Mouse (Mus musculus): ENCODE results near the gene Slc25a11. TPM values are rescaled to one million over a fixed set of nuclear protein-coding genes. Genes with fewer than 3 reads are reported as not detected.

Slc25a11 gene
- polyA plus RNA-seq, 2 experiments, result 39.0 to 60.8 TPM

DNA sequence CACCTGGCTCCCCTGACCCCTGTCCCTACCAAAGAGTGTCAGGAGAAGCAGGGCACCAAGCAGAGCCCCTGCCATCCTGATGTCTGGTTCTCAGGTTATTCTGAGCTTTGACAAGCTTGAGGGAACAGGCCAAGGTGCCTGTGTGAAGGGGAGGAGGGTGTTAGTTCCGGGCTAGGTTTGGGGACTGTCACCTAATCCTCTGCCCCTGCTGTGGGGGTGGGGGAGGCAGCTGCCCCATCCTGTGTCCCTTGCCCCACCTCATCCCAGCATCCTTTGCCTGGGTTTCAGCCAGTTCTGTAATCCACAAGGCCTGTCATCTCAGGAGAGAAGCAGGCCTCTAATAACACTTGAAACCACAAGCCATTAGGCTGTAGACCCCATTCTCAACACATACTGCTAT lies 28.2 kb downstream of the Slc25a11 start, which contains the start of gene Chrne:
Chrne (minus strand) TSS at position 116 of the 400 bp plus-strand sequence.
- WGBS (ENCODE audit: insufficient replicate concordance), result 63% methylated on average over 1 of the region's 1 CpGs
- TF ChIP-seq CTCF (IDR thresholded peaks at IDR 0.05; ENCODE audit: low read depth) (no peak), EP300 (IDR thresholded peaks at IDR 0.05; ENCODE audit: low read depth) (no peak)
- Histone ChIP-seq H3K27me3 (ENCODE audit: control insufficient read depth, insufficient read depth, low read length) (no peaks in the 10 kb centered on the region), H3K27ac (no peak within 1 kb of the TSS), H3K4me1 (replicated peaks; ENCODE audit: control insufficient read depth in 2 of 2, insufficient read depth in 2 of 2, low read length in 1 of 2) (peaks cover 0 to 9% of the 10 kb centered on the region in 2 experiments; a peak in 2 of 4 replicates), H3K4me3 (ENCODE audit: insufficient read depth in 1 of 2, low read depth in 2 of 2, low read length in 2 of 2) (no peak within 1 kb of the TSS), H3K9me3 (ENCODE audit: control insufficient read depth, low read length) (no peaks in the 10 kb centered on the region), H3K9ac (replicated peaks) (no peak within 1 kb of the TSS), H3K4me2 (ENCODE audit: low read depth) (no peak within 1 kb of the TSS), H3K36me3 (replicated peaks; ENCODE audit: control insufficient read depth, insufficient read depth, low read depth) (no peaks in the 10 kb centered on the region)
- DNase-seq (ENCODE audit: low read depth in 3 of 3, low spot score in 3 of 3) (no peak), ATAC-seq (ENCODE audit: insufficient read depth) (no peak)

- H3K4me1 ChIP-seq (replicated peaks; ENCODE audit: control insufficient read depth in 2 of 2, insufficient read depth in 2 of 2, low read length in 1 of 2), result peaks cover 0 to 5% of the 10 kb centered on the region in 2 experiments; a peak in 2 of 4 replicates
- WGBS (ENCODE audit: insufficient replicate concordance), result 16% methylated on average over 21 of the region's 21 CpGs
- ATAC-seq (ENCODE audit: insufficient read depth) (no peak), DNase-seq (ENCODE audit: low read depth in 3 of 3, low spot score in 3 of 3) (no peak)
- H3K9me3 ChIP-seq (ENCODE audit: control insufficient read depth, low read length), result no peaks in the 10 kb centered on the region
- peak within 1 kb of the TSS; percentile 54 to 55 for H3K4me3 ChIP-seq (ENCODE audit: insufficient read depth in 1 of 2, low read depth in 2 of 2, low read length in 2 of 2)
- TF ChIP-seq CTCF (IDR thresholded peaks at IDR 0.05; ENCODE audit: low read depth) (no peak), EP300 (IDR thresholded peaks at IDR 0.05; ENCODE audit: low read depth) (no peak)
- H3K36me3 ChIP-seq (replicated peaks; ENCODE audit: control insufficient read depth, insufficient read depth, low read depth), result no peaks in the 10 kb centered on the region
- peak within 1 kb of the TSS; percentile 49 for H3K9ac ChIP-seq (replicated peaks)
- no peaks in the 10 kb centered on the region for H3K27me3 ChIP-seq (ENCODE audit: control insufficient read depth, insufficient read depth, low read length)
- peak within 1 kb of the TSS; percentile 82 for H3K4me2 ChIP-seq (ENCODE audit: low read depth)
- no peak within 1 kb of the TSS for H3K27ac ChIP-seq
These were observed 31.7 kb downstream of the Slc25a11 start, which contains the start of gene 4930544D05Rik for GRCm38 (mm10) chr11:70615516-70616093. TSS of gene 4930544D05Rik (plus strand) at chr11:70615848.

DNA sequence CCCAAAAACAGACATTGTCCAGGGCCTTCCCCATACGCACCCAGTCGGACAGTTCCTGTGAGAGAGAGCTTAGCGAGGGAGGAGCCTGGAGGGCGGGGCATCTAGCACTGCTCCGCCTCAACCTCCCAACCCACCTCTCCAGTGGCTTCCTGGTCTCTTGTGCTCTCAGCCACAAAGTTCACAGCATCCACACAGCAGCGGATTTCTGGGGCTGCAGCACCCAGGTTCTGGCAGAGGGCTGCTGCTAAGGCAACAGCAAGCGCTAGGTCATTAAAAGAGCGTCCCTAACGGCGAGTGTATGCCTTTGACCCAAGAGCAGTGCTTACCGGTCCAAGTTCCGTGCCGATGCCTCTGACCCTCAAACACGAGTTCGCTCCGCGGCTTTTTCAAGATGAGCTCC lies 32.2 kb downstream of the Slc25a11 start:
- H3K27ac ChIP-seq, result no peak overlapping the region

DNA sequence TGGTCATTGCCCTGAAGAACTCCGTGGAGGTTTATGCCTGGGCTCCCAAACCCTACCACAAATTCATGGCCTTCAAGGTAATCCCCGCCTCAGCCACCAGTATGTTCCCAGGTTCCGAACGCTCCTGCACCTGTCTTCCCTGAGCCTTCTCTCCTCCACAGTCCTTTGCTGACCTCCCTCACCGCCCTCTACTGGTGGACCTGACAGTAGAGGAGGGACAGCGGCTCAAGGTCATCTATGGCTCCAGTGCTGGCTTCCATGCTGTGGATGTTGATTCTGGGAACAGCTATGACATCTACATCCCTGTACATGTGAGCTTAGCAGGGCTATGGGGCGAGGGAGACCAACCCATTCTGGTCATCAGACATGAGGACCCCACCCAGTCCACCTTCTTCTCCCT lies 34.8 kb downstream of the Slc25a11 start:
- no peak for DNase-seq (ENCODE audit: low read depth in 3 of 3, low spot score in 3 of 3)
- H3K9ac ChIP-seq (replicated peaks), result no peak overlapping the region
- peaks cover 0 to 5% of the 10 kb centered on the region in 2 experiments; a peak in 2 of 4 replicates for H3K4me1 ChIP-seq (replicated peaks; ENCODE audit: control insufficient read depth in 2 of 2, insufficient read depth in 2 of 2, low read length in 1 of 2)
- H3K4me2 ChIP-seq (ENCODE audit: low read depth), result no peak overlapping the region
- 74% methylated on average over 7 of the region's 7 CpGs for WGBS (ENCODE audit: insufficient replicate concordance)
- TF ChIP-seq EP300 (IDR thresholded peaks at IDR 0.05; ENCODE audit: low read depth) (no peak), CTCF (IDR thresholded peaks at IDR 0.05; ENCODE audit: low read depth) (peak; percentile 51)
- no peak overlapping the region for H3K4me3 ChIP-seq (ENCODE audit: insufficient read depth in 1 of 2, low read depth in 2 of 2, low read length in 2 of 2)
- no peak for ATAC-seq (ENCODE audit: insufficient read depth)
- H3K27me3 ChIP-seq (ENCODE audit: control insufficient read depth, insufficient read depth, low read length), result no peaks in the 10 kb centered on the region
- H3K9me3 ChIP-seq (ENCODE audit: control insufficient read depth, low read length), result no peaks in the 10 kb centered on the region
- no peak overlapping the region for H3K27ac ChIP-seq
- H3K36me3 ChIP-seq (replicated peaks; ENCODE audit: control insufficient read depth, insufficient read depth, low read depth), result peaks cover 5% of the 10 kb centered on the region; the same call in 1 of the 2 replicates

More for the DNA sequence above, 32.2 kb downstream of the Slc25a11 start:
- DNase-seq (ENCODE audit: low read depth in 3 of 3, low spot score in 3 of 3) (peak; percentile 43 to 56 (median 45)), ATAC-seq (ENCODE audit: insufficient read depth) (peak; percentile 82)
- H3K9me3 ChIP-seq (ENCODE audit: control insufficient read depth, low read length), result no peaks in the 10 kb centered on the region
- H3K4me3 ChIP-seq (ENCODE audit: insufficient read depth in 1 of 2, low read depth in 2 of 2, low read length in 2 of 2), result peak overlapping the region; percentile 54 to 55
- no peaks in the 10 kb centered on the region for H3K36me3 ChIP-seq (replicated peaks; ENCODE audit: control insufficient read depth, insufficient read depth, low read depth)
- TF ChIP-seq EP300 (IDR thresholded peaks at IDR 0.05; ENCODE audit: low read depth) (no peak), CTCF (IDR thresholded peaks at IDR 0.05; ENCODE audit: low read depth) (no peak)
- under 1% methylated on average over 17 of the region's 17 CpGs for WGBS (ENCODE audit: insufficient replicate concordance)
- peak overlapping the region; percentile 82 for H3K4me2 ChIP-seq (ENCODE audit: low read depth)
- no peaks in the 10 kb centered on the region for H3K27me3 ChIP-seq (ENCODE audit: control insufficient read depth, insufficient read depth, low read length)
- peak overlapping the region; percentile 49 for H3K9ac ChIP-seq (replicated peaks)
- H3K4me1 ChIP-seq (replicated peaks; ENCODE audit: control insufficient read depth in 2 of 2, insufficient read depth in 2 of 2, low read length in 1 of 2), result peaks cover 0 to 5% of the 10 kb centered on the region in 2 experiments; a peak in 2 of 4 replicates

GRCm38 (mm10) chr11:70610752-70611151 lies 36.5 kb downstream of the Slc25a11 start:
- no peak overlapping the region for H3K4me2 ChIP-seq (ENCODE audit: low read depth)
- H3K36me3 ChIP-seq (replicated peaks; ENCODE audit: control insufficient read depth, insufficient read depth, low read depth), result peaks cover 5% of the 10 kb centered on the region; the same call in 1 of the 2 replicates
- H3K27ac ChIP-seq, result no peak overlapping the region
- peaks cover 0 to 5% of the 10 kb centered on the region in 2 experiments; a peak in 2 of 4 replicates for H3K4me1 ChIP-seq (replicated peaks; ENCODE audit: control insufficient read depth in 2 of 2, insufficient read depth in 2 of 2, low read length in 1 of 2)
- ATAC-seq (ENCODE audit: insufficient read depth) (no peak), DNase-seq (ENCODE audit: low read depth in 3 of 3, low spot score in 3 of 3) (no peak)
- TF ChIP-seq EP300 (IDR thresholded peaks at IDR 0.05; ENCODE audit: low read depth), result no peak
- TF ChIP-seq CTCF (IDR thresholded peaks at IDR 0.05; ENCODE audit: low read depth), result no peak
- no peaks in the 10 kb centered on the region for H3K27me3 ChIP-seq (ENCODE audit: control insufficient read depth, insufficient read depth, low read length)
- WGBS (ENCODE audit: insufficient replicate concordance), result 71% methylated on average over 4 of the region's 4 CpGs
- H3K9me3 ChIP-seq (ENCODE audit: control insufficient read depth, low read length), result no peaks in the 10 kb centered on the region
- H3K9ac ChIP-seq (replicated peaks), result no peak overlapping the region
- H3K4me3 ChIP-seq (ENCODE audit: insufficient read depth in 1 of 2, low read depth in 2 of 2, low read length in 2 of 2), result no peak overlapping the region

Data from liver, embryonic 14.5 days (tissue).